Mouse (Mus musculus): ENCODE results near the gene Inpp4a. TPM values are rescaled to one million over a fixed set of nuclear protein-coding genes. Genes with fewer than 3 reads are reported as not detected.

The Inpp4a gene
- total RNA-seq, 1 experiment: 4.0 TPM

DNA sequence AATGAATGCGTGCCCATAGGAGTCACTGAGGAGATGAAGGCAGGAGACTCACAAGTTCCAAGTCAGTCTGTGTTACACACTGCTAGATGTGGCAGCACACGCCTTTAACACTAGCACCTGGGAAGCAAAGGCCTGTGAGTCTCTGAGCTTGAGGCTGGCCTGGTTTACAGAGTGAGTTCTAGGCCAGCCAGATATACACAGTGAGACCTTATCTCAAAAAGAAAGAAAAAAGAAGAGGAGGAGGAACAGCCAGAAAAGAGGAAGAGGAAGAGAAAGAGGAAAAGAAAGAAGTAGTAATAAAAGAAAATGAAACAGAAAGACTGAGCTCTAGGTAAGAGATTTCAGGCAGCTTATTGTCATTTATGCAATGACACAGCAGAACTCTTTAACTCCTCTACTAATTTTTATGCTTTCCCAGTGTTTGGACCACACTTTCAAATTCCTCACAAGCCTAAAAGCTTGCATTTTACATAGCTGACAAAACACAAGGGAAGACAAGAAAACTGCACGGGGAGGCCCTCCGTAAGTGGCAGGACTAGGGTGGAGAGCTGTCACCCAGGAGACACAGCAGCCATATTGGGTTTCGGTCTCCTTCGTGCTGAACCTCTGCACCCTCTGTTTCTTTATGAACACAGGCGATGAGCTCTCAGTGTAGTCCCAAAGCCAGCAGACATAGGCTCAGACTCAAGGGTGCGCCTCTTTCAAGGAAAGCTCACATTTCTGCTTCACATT lies 127.6 kb downstream of the Inpp4a start:
- no peak for DNase-seq (ENCODE audit: low read depth, low spot score)
- Histone ChIP-seq H3K27ac (ENCODE audit: insufficient read depth, low read depth, low read length, poor library complexity, severe bottlenecking) (no peak overlapping the region; the same call in 1 of the 2 replicates), H3K4me3 (ENCODE audit: insufficient read depth in 1 of 2, low read depth in 1 of 2, low read length in 2 of 2, poor library complexity in 1 of 2, severe bottlenecking in 1 of 2) (no peak overlapping the region), H3K9ac (ENCODE audit: insufficient read depth, low read depth, low read length, poor library complexity, severe bottlenecking) (no peak overlapping the region), H3K9me3 (ENCODE audit: control insufficient read depth, insufficient read depth, low read depth, low read length) (no peaks in the 10 kb centered on the region), H3K4me1 (ENCODE audit: control insufficient read depth in 2 of 2, insufficient read depth in 2 of 2, low read length in 2 of 2, poor library complexity in 1 of 2) (peaks cover 2% of the 10 kb centered on the region in 2 experiments; a peak in 1 of 4 replicates), H3K36me3 (ENCODE audit: control insufficient read depth, insufficient read depth, low read length, poor library complexity, severe bottlenecking) (peaks cover 7% of the 10 kb centered on the region)
- in situ Hi-C loops (cut with MboI; ENCODE audit: low sequenced_read_pairs in 2 of 2, unreplicated experiment in 2 of 2): no loop called here
- TF ChIP-seq ZNF384 (IDR thresholded peaks at IDR 0.05; ENCODE audit: low read depth, low read length) (no peak), ZC3H11A (IDR thresholded peaks at IDR 0.05; ENCODE audit: borderline replicate concordance, low read depth, low read length) (no peak), MAFK (IDR thresholded peaks at IDR 0.05; ENCODE audit: insufficient read depth, low read depth, low read length) (no peak), CHD2 (IDR thresholded peaks at IDR 0.05; ENCODE audit: low read depth, low read length) (no peak), HCFC1 (IDR thresholded peaks at IDR 0.05; ENCODE audit: borderline replicate concordance, insufficient read depth, low read length) (no peak)

DNA sequence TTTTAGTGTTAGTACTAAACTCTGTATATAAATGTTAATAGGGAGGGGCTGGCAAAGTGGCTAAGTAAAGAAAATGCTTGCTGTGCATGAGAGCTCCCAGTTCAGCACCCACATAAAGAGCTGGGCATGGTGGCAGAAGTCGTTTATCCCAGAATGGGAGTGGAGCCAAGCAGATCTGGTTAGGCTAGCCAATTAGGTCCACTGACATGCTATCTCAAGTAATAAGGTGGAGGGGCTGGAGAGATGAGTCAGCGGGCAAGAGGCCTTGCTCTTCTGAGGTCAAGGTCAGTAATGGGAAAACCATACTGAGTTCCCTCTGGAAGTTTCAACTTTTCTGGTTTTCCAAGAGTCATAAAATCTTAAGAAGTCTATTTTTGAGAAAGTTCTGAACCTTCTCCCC lies 129.2 kb downstream of the Inpp4a start:
- H3K36me3 ChIP-seq (ENCODE audit: control insufficient read depth, insufficient read depth, low read length, poor library complexity, severe bottlenecking): peaks cover 15% of the 10 kb centered on the region

DNA sequence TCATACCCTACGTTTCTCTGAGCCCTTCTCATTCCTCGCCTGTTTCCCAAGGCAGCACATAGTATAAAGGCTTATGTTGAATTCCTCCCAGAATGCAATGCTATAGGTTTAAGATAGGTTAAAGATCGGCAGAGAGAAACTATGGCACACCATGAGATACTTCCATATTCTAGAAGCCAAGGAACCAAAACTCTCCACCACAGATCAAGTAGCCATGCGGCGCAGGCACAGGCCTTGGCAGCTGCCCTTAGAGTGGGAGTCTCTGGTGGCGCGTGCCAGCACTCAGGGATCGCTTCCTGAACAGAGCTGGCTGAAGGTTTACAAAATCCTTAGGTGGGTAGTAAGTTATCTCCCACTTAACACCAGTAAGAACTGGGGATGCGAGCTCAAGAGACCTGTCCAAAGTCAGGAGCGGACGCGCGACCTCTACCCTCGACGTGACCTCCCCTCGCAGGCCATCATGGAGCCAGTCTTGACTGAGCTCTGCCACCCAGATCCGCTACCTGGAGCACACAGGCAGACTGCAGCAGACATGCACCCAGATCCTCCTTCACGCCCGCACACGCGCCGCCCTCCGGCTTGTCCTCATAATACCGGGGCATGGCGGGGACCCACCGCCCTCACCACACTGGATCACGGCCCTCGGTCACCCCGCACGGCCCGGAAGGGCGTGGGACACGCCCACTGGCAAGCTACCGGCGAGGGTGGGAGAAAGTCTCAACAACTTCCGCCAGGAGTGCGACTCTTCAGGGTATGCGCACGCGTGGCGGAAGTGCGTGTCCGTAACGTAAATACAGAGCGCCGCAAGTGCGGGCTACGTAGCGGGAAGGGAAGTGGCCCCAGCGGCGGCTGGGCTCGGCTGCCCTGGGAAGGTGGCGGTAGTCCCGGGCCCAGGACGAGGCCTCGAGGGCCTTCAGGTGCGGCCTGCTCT lies 130.0 kb downstream of the Inpp4a start, which contains the start of the genes Coa5 and Unc50:
TSS of gene Coa5 (minus strand) at position 738 of the 931 bp plus-strand sequence.
TSS of gene Unc50 (plus strand) at position 774 of the 931 bp plus-strand sequence.
- in situ Hi-C loops (cut with MboI; ENCODE audit: low sequenced_read_pairs in 2 of 2, unreplicated experiment in 2 of 2): no loop called here
- peaks cover 19% of the 10 kb centered on the region for H3K36me3 ChIP-seq (ENCODE audit: control insufficient read depth, insufficient read depth, low read length, poor library complexity, severe bottlenecking)

More for the DNA sequence above, 129.2 kb downstream of the Inpp4a start:
- DNase-seq (ENCODE audit: low read depth, low spot score): no peak
- Histone ChIP-seq H3K27ac (ENCODE audit: insufficient read depth, low read depth, low read length, poor library complexity, severe bottlenecking) (no peak overlapping the region), H3K4me1 (ENCODE audit: control insufficient read depth in 2 of 2, insufficient read depth in 2 of 2, low read length in 2 of 2, poor library complexity in 1 of 2) (peaks cover 2% of the 10 kb centered on the region in 2 experiments; a peak in 1 of 4 replicates), H3K9me3 (ENCODE audit: control insufficient read depth, insufficient read depth, low read depth, low read length) (no peaks in the 10 kb centered on the region), H3K9ac (ENCODE audit: insufficient read depth, low read depth, low read length, poor library complexity, severe bottlenecking) (peak overlapping the region; percentile 88; the same call in 1 of the 2 replicates), H3K4me3 (ENCODE audit: insufficient read depth in 1 of 2, low read depth in 1 of 2, low read length in 2 of 2, poor library complexity in 1 of 2, severe bottlenecking in 1 of 2) (peak overlapping the region; percentile 89 to 98)
- in situ Hi-C loops (cut with MboI; ENCODE audit: low sequenced_read_pairs in 2 of 2, unreplicated experiment in 2 of 2): no loop called here
- TF ChIP-seq HCFC1 (IDR thresholded peaks at IDR 0.05; ENCODE audit: borderline replicate concordance, insufficient read depth, low read length) (no peak), CHD2 (IDR thresholded peaks at IDR 0.05; ENCODE audit: low read depth, low read length) (no peak), ZC3H11A (IDR thresholded peaks at IDR 0.05; ENCODE audit: borderline replicate concordance, low read depth, low read length) (no peak), ZNF384 (IDR thresholded peaks at IDR 0.05; ENCODE audit: low read depth, low read length) (no peak), MAFK (IDR thresholded peaks at IDR 0.05; ENCODE audit: insufficient read depth, low read depth, low read length) (no peak)

DNA sequence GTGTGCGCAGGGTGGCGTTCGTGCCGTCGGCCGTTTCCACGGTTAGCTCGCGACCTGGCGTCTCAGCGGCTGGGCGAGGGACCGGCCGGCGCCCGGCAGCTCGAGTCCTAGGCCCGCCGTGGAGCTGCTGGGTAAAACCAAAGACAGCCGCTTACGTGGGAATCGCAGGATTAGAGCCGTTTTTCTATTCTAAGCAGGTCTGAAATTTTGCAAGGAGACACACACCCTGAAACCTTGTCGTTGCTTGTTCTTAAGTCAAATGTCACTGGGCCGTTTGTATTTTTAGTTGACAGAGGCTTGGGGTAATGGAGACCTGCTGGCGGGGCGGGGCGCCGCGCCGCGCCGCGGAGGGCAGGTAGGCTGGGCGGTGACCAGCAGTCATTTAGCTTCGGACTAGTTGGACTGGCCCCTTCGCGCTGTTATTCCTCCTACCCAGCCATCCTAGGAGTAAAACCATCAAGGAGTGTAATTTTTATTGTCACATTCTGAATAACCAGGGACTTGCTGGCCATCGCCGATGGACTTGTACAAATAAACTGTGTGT lies 130.7 kb downstream of the Inpp4a start:
- H3K9ac ChIP-seq (ENCODE audit: insufficient read depth, low read depth, low read length, poor library complexity, severe bottlenecking): peak overlapping the region; percentile 97
- H3K36me3 ChIP-seq (ENCODE audit: control insufficient read depth, insufficient read depth, low read length, poor library complexity, severe bottlenecking): peaks cover 19% of the 10 kb centered on the region
- no peaks in the 10 kb centered on the region for H3K9me3 ChIP-seq (ENCODE audit: control insufficient read depth, insufficient read depth, low read depth, low read length)
- in situ Hi-C loops (cut with MboI; ENCODE audit: low sequenced_read_pairs in 2 of 2, unreplicated experiment in 2 of 2): no loop called here
- no peak for DNase-seq (ENCODE audit: low read depth, low spot score)
- H3K27ac ChIP-seq (ENCODE audit: insufficient read depth, low read depth, low read length, poor library complexity, severe bottlenecking): peak overlapping the region; percentile 49; the same call in 1 of the 2 replicates
- TF ChIP-seq ZNF384 (IDR thresholded peaks at IDR 0.05; ENCODE audit: low read depth, low read length): no peak
- no peak; the same call in 1 of the 2 replicates for TF ChIP-seq HCFC1 (IDR thresholded peaks at IDR 0.05; ENCODE audit: borderline replicate concordance, insufficient read depth, low read length)
- no peak for TF ChIP-seq ZC3H11A (IDR thresholded peaks at IDR 0.05; ENCODE audit: borderline replicate concordance, low read depth, low read length)
- TF ChIP-seq MAFK (IDR thresholded peaks at IDR 0.05; ENCODE audit: insufficient read depth, low read depth, low read length): no peak
- TF ChIP-seq CHD2 (IDR thresholded peaks at IDR 0.05; ENCODE audit: low read depth, low read length): no peak
- peaks cover 2% of the 10 kb centered on the region in 2 experiments; a peak in 1 of 4 replicates for H3K4me1 ChIP-seq (ENCODE audit: control insufficient read depth in 2 of 2, insufficient read depth in 2 of 2, low read length in 2 of 2, poor library complexity in 1 of 2)
- peak overlapping the region; percentile 89 to 98 for H3K4me3 ChIP-seq (ENCODE audit: insufficient read depth in 1 of 2, low read depth in 1 of 2, low read length in 2 of 2, poor library complexity in 1 of 2, severe bottlenecking in 1 of 2)

More for the DNA sequence above, 130.0 kb downstream of the Inpp4a start, which contains the start of the genes Coa5 and Unc50:
- H3K9me3 ChIP-seq (ENCODE audit: control insufficient read depth, insufficient read depth, low read depth, low read length): no peaks in the 10 kb centered on the region
- TF ChIP-seq MAFK (IDR thresholded peaks at IDR 0.05; ENCODE audit: insufficient read depth, low read depth, low read length) (no peak), HCFC1 (IDR thresholded peaks at IDR 0.05; ENCODE audit: borderline replicate concordance, insufficient read depth, low read length) (peak; percentile 88)
- DNase-seq (ENCODE audit: low read depth, low spot score): peak; percentile 86
- peaks cover 2% of the 10 kb centered on the region in 2 experiments; a peak in 1 of 4 replicates for H3K4me1 ChIP-seq (ENCODE audit: control insufficient read depth in 2 of 2, insufficient read depth in 2 of 2, low read length in 2 of 2, poor library complexity in 1 of 2)
- H3K4me3 ChIP-seq (ENCODE audit: insufficient read depth in 1 of 2, low read depth in 1 of 2, low read length in 2 of 2, poor library complexity in 1 of 2, severe bottlenecking in 1 of 2): peak within 1 kb of the TSS; percentile 89 to 98
- peak within 1 kb of the TSS; percentile 49; the same call in 1 of the 2 replicates for H3K27ac ChIP-seq (ENCODE audit: insufficient read depth, low read depth, low read length, poor library complexity, severe bottlenecking)
- peak within 1 kb of the TSS; percentile 97 for H3K9ac ChIP-seq (ENCODE audit: insufficient read depth, low read depth, low read length, poor library complexity, severe bottlenecking)
